Mouse (Mus musculus) cerebellum, adult 2 months (tissue): Measurements from ENCODE around the gene Hist1h4m.
"Not testable (repeated sequence)": the region's sequence is repeated elsewhere in the genome, so short reads cannot be mapped to it uniquely, and the experiment has no call there.

Experiments used
- CTCF ChIP-seq: fragments of 200-500 bp; IDR thresholded peaks from 2 replicates; pipeline ENCODE4 v1.5.1; 2011; ENCODE audit warnings: low read depth, mild to moderate bottlenecking, control low read depth, low read length, moderate library complexity, borderline replicate concordance; ENCODE audit not compliant: insufficient read depth
- POLR2A ChIP-seq: fragments of 200-500 bp; IDR thresholded peaks from 2 replicates; pipeline ENCODE4 v1.6.1; 2011; ENCODE audit warnings: low read length, control low read depth, borderline replicate concordance; ENCODE audit not compliant: insufficient read depth

DNA sequence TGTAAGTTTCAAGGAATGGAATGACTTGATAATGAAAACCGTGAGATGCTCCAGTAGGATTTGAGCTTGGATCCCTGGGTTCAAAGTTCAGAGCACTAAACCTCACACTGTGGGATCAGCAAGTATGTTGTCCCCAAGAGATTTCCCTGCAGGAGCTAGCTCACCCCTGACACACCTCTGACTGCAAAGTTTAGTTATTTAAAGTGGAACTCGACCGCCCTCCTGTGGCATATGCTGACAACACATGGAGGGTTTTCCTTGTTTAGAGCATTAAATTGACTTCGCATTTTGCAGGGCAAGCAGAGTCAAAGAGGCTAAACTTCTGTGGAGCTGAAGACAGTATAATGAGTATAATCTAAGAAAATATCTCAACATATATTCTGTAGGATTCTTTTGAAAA lies 8.5 kb upstream of the Hist1h4m start:
- not testable (repeated sequence) for TF ChIP-seq POLR2A, CTCF
